Mouse (Mus musculus) ES-E14 (cell line): Measurements from ENCODE around the gene Sorcs3. TPM values are rescaled to one million over a fixed set of nuclear protein-coding genes. Genes with fewer than 3 reads are reported as not detected.

Experiments used
- DNase-seq: peaks from one replicate; pipeline ENCODE4 v3.0.0-alpha.2; 2013; ENCODE audit warnings: low read depth, low spot score
- H3K27ac ChIP-seq: 2 replicates; pipeline ENCODE4 v1.5.1; 2012; ENCODE audit warnings: low read depth, mild to moderate bottlenecking, low read length, moderate library complexity, mixed read lengths; ENCODE audit not compliant: poor library complexity, insufficient read depth, severe bottlenecking
- H3K36me3 ChIP-seq: 2 replicates; pipeline ENCODE4 v1.6.1; 2012; ENCODE audit warnings: mild to moderate bottlenecking, low read length, moderate library complexity, mixed read lengths; ENCODE audit not compliant: control insufficient read depth, poor library complexity, insufficient read depth, severe bottlenecking
- H3K4me1 ChIP-seq, 2 experiments: fragments of 150-350 bp in 1 of 2; sonication (generic) in 1 of 2; 2 replicates each; pipeline ENCODE4 v1.6.1; 2012; ENCODE audit warnings: low read length in 2 of 2, mild to moderate bottlenecking in 1 of 2, mixed read lengths in 1 of 2; ENCODE audit not compliant: control insufficient read depth in 2 of 2, insufficient read depth in 2 of 2, poor library complexity in 1 of 2
- H3K4me3 ChIP-seq, 2 experiments: fragments of 150-350 bp in 1 of 2; sonication (generic) in 1 of 2; 2 replicates each; pipeline ENCODE4 v1.5.1; 2012; ENCODE audit warnings: low read length in 2 of 2, low read depth in 1 of 2, mild to moderate bottlenecking in 1 of 2, mixed read lengths in 1 of 2; ENCODE audit not compliant: insufficient read depth in 1 of 2, poor library complexity in 1 of 2, severe bottlenecking in 1 of 2
- H3K9ac ChIP-seq: 2 replicates; pipeline ENCODE4 v1.6.1; 2012; ENCODE audit warnings: low read depth, mild to moderate bottlenecking, low read length, mixed read lengths; ENCODE audit not compliant: poor library complexity, insufficient read depth, severe bottlenecking
- H3K9me3 ChIP-seq: fragments of 150-350 bp; sonication (generic); 2 replicates; pipeline ENCODE4 v1.6.1; 2012; ENCODE audit warnings: low read depth, mild to moderate bottlenecking, low read length; ENCODE audit not compliant: control insufficient read depth, insufficient read depth
- CHD2 ChIP-seq: IDR thresholded peaks from 2 replicates; pipeline ENCODE4 v1.6.1; 2014; ENCODE audit warnings: mild to moderate bottlenecking, low read depth, low read length, inconsistent platforms
- HCFC1 ChIP-seq: IDR thresholded peaks from 2 replicates; pipeline ENCODE4 v1.6.1; 2012; ENCODE audit warnings: low read length, inconsistent platforms, borderline replicate concordance; ENCODE audit not compliant: insufficient read depth
- MAFK ChIP-seq: IDR thresholded peaks from 2 replicates; pipeline ENCODE4 v1.6.1; 2014; ENCODE audit warnings: mild to moderate bottlenecking, low read depth, low read length, inconsistent platforms; ENCODE audit not compliant: insufficient read depth
- ZC3H11A ChIP-seq: IDR thresholded peaks from 2 replicates; pipeline ENCODE4 v1.6.1; 2012; ENCODE audit warnings: low read depth, mild to moderate bottlenecking, inconsistent platforms, low read length, borderline replicate concordance
- ZNF384 ChIP-seq: IDR thresholded peaks from 2 replicates; pipeline ENCODE4 v1.6.1; 2012; ENCODE audit warnings: low read depth, low read length, inconsistent platforms
- in situ Hi-C, 2 experiments: fragments of 600-800 bp; cut with MboI; formaldehyde crosslinking; loops; one replicate each; pipeline ENCODE4 v1.15.1; 2025; ENCODE audit warnings: low sequenced_read_pairs in 2 of 2, inconsistent platforms in 1 of 2; ENCODE audit not compliant: unreplicated experiment in 2 of 2
- total RNA-seq: library from RNA; depleted of rRNA; stranded (reverse); fragments of 300-350 nt; gene quantifications from 2 replicates; pipeline ENCODE4 v1.2.3, GENCODE M21; 2012

Gene Sorcs3
- total RNA-seq, 1 experiment, result not detected

DNA sequence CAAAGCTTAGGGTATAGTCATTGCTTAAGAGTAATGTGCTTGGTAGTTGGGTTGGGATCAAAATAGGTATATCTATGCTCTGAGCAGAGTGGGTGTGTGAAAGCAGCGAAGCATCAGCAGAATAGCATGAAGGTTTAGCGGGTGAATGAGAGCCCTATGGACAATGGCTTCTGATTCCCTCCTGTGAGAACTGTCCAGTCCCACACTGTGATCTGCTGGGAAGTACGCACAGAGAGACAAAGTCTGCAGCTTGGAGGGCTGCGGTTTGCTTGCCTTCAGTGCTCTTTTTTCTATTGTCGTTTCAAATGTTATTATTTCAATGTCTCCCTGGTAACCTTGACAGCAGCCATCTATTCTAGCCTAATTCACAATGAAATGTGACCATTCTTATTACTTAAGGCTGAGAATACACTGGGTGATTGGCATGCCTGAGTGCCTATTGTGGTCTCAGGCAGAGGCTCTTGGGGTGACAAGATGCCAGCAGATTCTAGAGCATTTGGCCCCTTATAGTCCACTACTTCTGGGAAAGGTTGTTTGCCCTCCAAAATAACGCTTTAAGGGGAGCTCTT is 520.1 kb downstream of the Sorcs3 start:
- Histone ChIP-seq H3K4me1 (no peaks in the 10 kb centered on the region), H3K27ac (no peak overlapping the region), H3K4me3 (no peak overlapping the region), H3K9ac (no peak overlapping the region), H3K9me3 (no peaks in the 10 kb centered on the region), H3K36me3 (no peaks in the 10 kb centered on the region)
- in situ Hi-C loops, result no loop called here
- TF ChIP-seq MAFK (no peak), ZC3H11A (no peak), ZNF384 (no peak), CHD2 (no peak), HCFC1 (no peak)
- DNase-seq, result no peak

GRCm38 (mm10) chr19:48727048-48727447 is 521.2 kb downstream of the Sorcs3 start:
- no peak overlapping the region for H3K9ac ChIP-seq
- no peak overlapping the region for H3K27ac ChIP-seq
- no peak overlapping the region for H3K4me3 ChIP-seq
- DNase-seq, result no peak
- H3K9me3 ChIP-seq, result no peaks in the 10 kb centered on the region
- H3K36me3 ChIP-seq, result no peaks in the 10 kb centered on the region
- H3K4me1 ChIP-seq, result no peaks in the 10 kb centered on the region
- TF ChIP-seq MAFK (no peak), HCFC1 (no peak), CHD2 (no peak), ZNF384 (no peak), ZC3H11A (no peak)
- in situ Hi-C loops, result no loop called here

DNA sequence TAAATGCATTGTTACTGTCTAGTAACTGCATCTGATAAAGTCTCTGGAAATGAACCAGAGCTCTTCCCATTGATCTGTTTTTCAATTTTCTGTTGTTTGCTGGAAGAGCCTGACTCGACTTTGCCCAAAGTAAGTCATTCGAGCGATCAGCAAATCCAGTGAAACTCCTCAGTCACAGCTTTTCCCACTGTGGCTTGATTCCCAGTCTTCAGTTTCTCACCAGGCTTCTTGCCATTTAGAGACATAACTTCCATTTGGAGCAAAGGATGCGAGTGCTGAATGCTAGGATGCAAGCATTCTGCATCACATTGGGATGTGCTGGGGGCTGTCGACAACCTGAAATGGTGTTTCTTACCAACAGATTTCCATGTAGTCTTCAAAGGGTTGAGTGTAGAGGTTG is 521.8 kb downstream of the Sorcs3 start:
- Histone ChIP-seq H3K4me3 (no peak overlapping the region), H3K9me3 (no peaks in the 10 kb centered on the region), H3K4me1 (no peaks in the 10 kb centered on the region), H3K9ac (no peak overlapping the region), H3K36me3 (no peaks in the 10 kb centered on the region), H3K27ac (no peak overlapping the region)
- in situ Hi-C loops, result no loop called here
- TF ChIP-seq ZC3H11A, result no peak
- no peak for DNase-seq

DNA sequence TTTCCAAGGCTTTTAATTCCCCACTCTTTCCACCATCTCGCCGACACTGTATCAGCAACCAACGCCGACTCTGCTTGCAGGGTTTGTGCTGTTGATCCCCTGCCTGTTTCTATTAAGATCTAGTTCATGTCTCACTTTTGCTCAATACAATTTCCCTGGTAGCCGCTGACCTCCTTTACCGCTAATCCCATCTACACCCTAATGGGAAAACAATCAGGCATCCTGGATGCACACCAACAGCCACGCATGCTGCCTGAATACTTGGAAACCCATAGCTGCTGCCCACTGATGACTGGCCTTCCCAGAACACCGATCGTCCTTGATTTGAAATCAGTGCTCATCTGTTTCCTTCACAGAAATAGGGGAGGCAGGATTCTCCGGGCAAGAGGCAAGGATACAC is 525.9 kb downstream of the Sorcs3 start:
- in situ Hi-C loops, result no loop called here
- Histone ChIP-seq H3K9ac (no peak overlapping the region), H3K36me3 (no peaks in the 10 kb centered on the region), H3K4me1 (no peaks in the 10 kb centered on the region), H3K9me3 (no peaks in the 10 kb centered on the region), H3K4me3 (no peak overlapping the region), H3K27ac (no peak overlapping the region)
- no peak for DNase-seq
- TF ChIP-seq MAFK (no peak), HCFC1 (no peak), CHD2 (no peak), ZNF384 (no peak), ZC3H11A (no peak)

- DNase-seq, result no peak
- Histone ChIP-seq H3K4me1 (no peaks in the 10 kb centered on the region), H3K36me3 (no peaks in the 10 kb centered on the region), H3K9ac (no peak overlapping the region), H3K27ac (no peak overlapping the region), H3K9me3 (no peaks in the 10 kb centered on the region), H3K4me3 (no peak overlapping the region)
- TF ChIP-seq HCFC1, result no peak
- no peak for TF ChIP-seq CHD2
- no peak for TF ChIP-seq ZNF384
- TF ChIP-seq ZC3H11A, result no peak
- no peak for TF ChIP-seq MAFK
- in situ Hi-C loops, result no loop called here
Measured at GRCm38 (mm10) chr19:48734370-48734769, 528.5 kb downstream of the Sorcs3 start.
